In the genomic region with DNA sequence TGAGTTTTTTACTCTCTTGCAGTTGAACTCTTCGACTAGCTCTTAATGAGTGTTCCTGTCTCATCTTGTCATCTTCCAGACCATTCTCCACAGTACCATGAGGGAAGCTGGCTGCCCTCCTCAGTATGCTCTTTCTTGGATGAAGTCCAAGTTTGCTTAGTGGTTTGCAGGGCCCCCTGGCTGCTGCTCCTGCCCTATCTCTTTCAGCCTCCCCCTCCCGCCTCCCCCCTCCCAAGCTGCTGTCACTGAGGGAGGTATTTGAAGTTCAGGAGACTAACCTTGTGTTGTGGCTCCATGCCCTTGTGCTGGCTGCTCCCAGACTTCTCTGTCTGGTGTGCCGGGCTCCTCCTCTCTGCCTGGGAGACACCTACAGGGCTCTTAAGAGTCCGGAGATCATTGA, we compare ENCODE assay signal across 9 mouse cellular contexts. TPM values are rescaled to one million over a fixed set of nuclear protein-coding genes. Genes with fewer than 3 reads are reported as not detected.
DNase-seq lines count a peak whose midpoint lies in the region; ATAC-seq and TF ChIP-seq lines count a peak whose summit lies in the region.
"Had no signal": no experiment of that assay in that cellular context is flagged by ENCODE, and none has a peak within 500 bp of the region (broad histone marks: within the 10 kb centered on the region; RNA-seq: fewer than 3 reads in every experiment).

No protein-coding gene starts in this region.

- peaks cover 6% of the 10 kb centered on the region; the same call in 1 of the 2 replicates for H3K4me1 ChIP-seq in kidney, embryonic 16.5 days (ENCODE audit: insufficient read depth, low read length)

- H3K36me3 ChIP-seq in kidney, embryonic 16.5 days (ENCODE audit: insufficient read depth, low read length): no peaks in the 10 kb centered on the region

- H3K27me3 ChIP-seq in kidney, embryonic 16.5 days (ENCODE audit: insufficient read depth, low read length): no peaks in the 10 kb centered on the region

- 23% methylated on average over 4 of the region's 4 CpGs for WGBS in kidney, embryonic 16.5 days

- TF ChIP-seq CTCF in left cerebral cortex, adult 2 months (IDR thresholded peaks at IDR 0.05): no peak

- no peak overlapping the region for H3K4me3 ChIP-seq in kidney, embryonic 16.5 days (ENCODE audit: low read length)
- H3K4me3 ChIP-seq in left cerebral cortex, adult 2 months: no peak overlapping the region
- H3K4me3 ChIP-seq: myocyte had no signal

- H3K4me2 ChIP-seq in kidney, embryonic 16.5 days (replicated peaks; ENCODE audit: low read depth, low read length): no peak overlapping the region

- intact Hi-C loops in left cerebral cortex, adult 2 months (cut with DNase I): no loop called here

- no peak for ATAC-seq in CD4-positive, CD25-positive, alpha-beta regulatory T cell, adult 4 months
- no peak for ATAC-seq in kidney, embryonic 16.5 days (ENCODE audit: low FRiP score, low TSS enrichment)
- peak; percentile 54 for ATAC-seq in megakaryocyte-erythroid progenitor cell, adult 5-6 weeks (replicated peaks; ENCODE audit: low FRiP score, low TSS enrichment, poor library complexity, severe bottlenecking)

- H3K27ac ChIP-seq in kidney, embryonic 16.5 days (ENCODE audit: low read length): no peak overlapping the region
- no peak overlapping the region for H3K27ac ChIP-seq in left cerebral cortex, adult 2 months

- no peak overlapping the region for H3K9ac ChIP-seq in kidney, embryonic 16.5 days (replicated peaks; ENCODE audit: low read length)

- DNase-seq in CD4-positive, CD25-positive, alpha-beta regulatory T cell, adult 2 months (ENCODE audit: low read depth, low spot score): peak; percentile 37
- peak; percentile 26 for DNase-seq in kidney, postnatal 10 days
- DNase-seq in adipocyte (ENCODE audit: low spot score): peak; percentile 10
- no peak for DNase-seq in left cerebral cortex, adult 2 months (ENCODE audit: extremely low spot score in 1 of 2, low spot score in 2 of 2)
- DNase-seq in frontal cortex, adult 2 months (ENCODE audit: extremely low spot score in 1 of 2, low spot score in 1 of 2): no peak

- H3K9me3 ChIP-seq in kidney, embryonic 16.5 days (ENCODE audit: low read length): no peaks in the 10 kb centered on the region

RNA-seq across cellular contexts. Expression of a gene that starts 43.2 kb away (rescaled TPM):
- 1 to 10 TPM; 6.7 to 7.9 TPM for polyA plus RNA-seq in CD4-positive, CD25-positive, alpha-beta regulatory T cell, adult 4 months (2017; shearing (Covaris generic))
- 13.5 and 18.3 TPM in 2 replicates for polyA plus RNA-seq in kidney, embryonic 16.5 days (2015; fragmentation: Nextera tagmentation; extraction: Ambion mirVana)
- 94.3 and 100 TPM in 2 replicates for total RNA-seq in megakaryocyte-erythroid progenitor cell, adult 5-6 weeks (2014; fragmentation: Nextera tagmentation)
- total RNA-seq in megakaryocyte-erythroid progenitor cell, adult 5-6 weeks (2017): 25.3 and 43.6 TPM in 2 replicates
- total RNA-seq in left cerebral cortex, adult 2 months (2021): 10 to 100 TPM; 36.2 to 48.7 TPM
- polyA plus RNA-seq in frontal cortex, adult 2 months (2012; rRNA removed): 35.6 and 38.2 TPM in 2 replicates

Comparison
In these comparisons a context has a peak if more than half of its experiments do, and no peak if none do; other contexts are left out.
1. DNase-seq: peak in CD4-positive, CD25-positive, alpha-beta regulatory T cell, adult 2 months (single experiment), kidney, postnatal 10 days (single experiment) and adipocyte (single experiment); none in left cerebral cortex, adult 2 months (0 of 2) and frontal cortex, adult 2 months (0 of 2).